Mouse (Mus musculus) testis, postnatal 10 days (tissue): Measurements from ENCODE around the gene Adnp.
A peak's percentile ranks its signal among the peaks of the same experiment; 100 is the strongest.

ENCODE experiments used
- DNase-seq: peaks from one replicate; pipeline ENCODE4 v3.0.0; 2021; ENCODE audit warnings: low spot score

Gene Adnp

GRCm38 (mm10) chr2:168156361-168156760 is 50.6 kb downstream of the Adnp start:
- no peak for DNase-seq

- no peak for DNase-seq
Observed at GRCm38 (mm10) chr2:168155666-168156065, 51.2 kb downstream of the Adnp start.

GRCm38 (mm10) chr2:168154090-168154881 is 52.6 kb downstream of the Adnp start:
- DNase-seq = peak; percentile 94

DNA sequence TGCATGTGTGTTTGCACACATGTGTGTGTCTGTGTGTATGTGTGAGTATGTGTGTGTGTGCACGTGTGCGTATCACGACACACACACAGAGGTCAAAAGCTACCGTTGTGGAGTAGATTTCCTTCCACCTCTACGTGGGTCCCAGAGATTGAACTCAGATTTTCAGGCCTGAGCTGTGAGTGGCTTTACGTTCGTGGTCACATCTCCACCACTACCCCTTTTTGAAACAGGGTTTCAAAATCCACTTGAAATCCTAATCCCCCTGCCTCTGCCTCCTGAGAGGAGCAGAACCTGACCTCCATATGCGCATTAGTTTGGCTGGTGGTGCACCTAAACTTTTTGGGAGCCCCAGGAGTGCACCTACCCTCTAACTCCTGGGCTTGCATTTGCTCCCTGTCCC is 57.7 kb downstream of the Adnp start:
- no peak for DNase-seq

- DNase-seq = no peak
Observed at GRCm38 (mm10) chr2:168147722-168148432, 59.0 kb downstream of the Adnp start.

- DNase-seq = no peak
Observed at GRCm38 (mm10) chr2:168145437-168145836, 61.5 kb downstream of the Adnp start.

- DNase-seq = no peak
Observed at GRCm38 (mm10) chr2:168143794-168144193, 63.1 kb downstream of the Adnp start.

GRCm38 (mm10) chr2:168137161-168137560 is 69.8 kb downstream of the Adnp start:
- DNase-seq = no peak
